Mouse (Mus musculus): Measurements from ENCODE around the gene Ap5m1.
"Not testable (repeated sequence)": the region's sequence is repeated elsewhere in the genome, so short reads cannot be mapped to it uniquely, and the experiment has no call there.

The Ap5m1 gene

GRCm38 (mm10) chr14:49065529-49066273, at the start of gene Ap5m1:
Gene Ap5m1 (plus strand): TSS chr14:49066097.
- CTCF ChIA-PET = no interaction called here

GRCm38 (mm10) chr14:49019765-49020164, 46.1 kb upstream of the Ap5m1 start:
- CTCF ChIA-PET = no interaction called here

GRCm38 (mm10) chr14:49027040-49027778, 38.7 kb upstream of the Ap5m1 start:
- CTCF ChIA-PET = no interaction called here

- CTCF ChIA-PET = no interaction called here
These were observed 38.0 kb upstream of the Ap5m1 start for GRCm38 (mm10) chr14:49027779-49028368.

GRCm38 (mm10) chr14:49028991-49029390, 36.9 kb upstream of the Ap5m1 start:
- CTCF ChIA-PET = no interaction called here

- CTCF ChIA-PET = no interaction called here
These were observed 20.3 kb upstream of the Ap5m1 start for GRCm38 (mm10) chr14:49045610-49046009.

GRCm38 (mm10) chr14:49049492-49049891, 16.4 kb upstream of the Ap5m1 start:
- CTCF ChIA-PET = no interaction called here

GRCm38 (mm10) chr14:49063838-49064237, 2.1 kb upstream of the Ap5m1 start:
- CTCF ChIA-PET = no interaction called here

- CTCF ChIA-PET = no interaction called here
These were observed 452 bp downstream of the Ap5m1 start, which contains the start of gene Exoc5 for GRCm38 (mm10) chr14:49066274-49066823. Gene Exoc5 (minus strand): TSS chr14:49066653.

GRCm38 (mm10) chr14:49072837-49073236, 6.9 kb downstream of the Ap5m1 start:
- CTCF ChIA-PET = no interaction called here

GRCm38 (mm10) chr14:49073896-49074295, 8.0 kb downstream of the Ap5m1 start:
- CTCF ChIA-PET = no interaction called here

- CTCF ChIA-PET = no interaction called here
These were observed 8.5 kb downstream of the Ap5m1 start for GRCm38 (mm10) chr14:49074361-49074760.

- CTCF ChIA-PET = no interaction called here
These were observed 12.9 kb downstream of the Ap5m1 start for GRCm38 (mm10) chr14:49078820-49079219.

- CTCF ChIA-PET = no interaction called here
These were observed 20.6 kb downstream of the Ap5m1 start for GRCm38 (mm10) chr14:49086522-49086921.

GRCm38 (mm10) chr14:49088155-49089048, 22.5 kb downstream of the Ap5m1 start:
- CTCF ChIA-PET = no interaction called here

GRCm38 (mm10) chr14:49089461-49090058, 23.7 kb downstream of the Ap5m1 start:
- CTCF ChIA-PET = no interaction called here

- CTCF ChIA-PET = no interaction called here
These were observed 24.2 kb downstream of the Ap5m1 start for GRCm38 (mm10) chr14:49090102-49090501.

- CTCF ChIA-PET = no interaction called here
These were observed 25.4 kb downstream of the Ap5m1 start for GRCm38 (mm10) chr14:49091277-49091676.

- CTCF ChIA-PET = not testable (repeated sequence)
These were observed 25.9 kb downstream of the Ap5m1 start for GRCm38 (mm10) chr14:49091755-49092154.

GRCm38 (mm10) chr14:49118381-49118780, 52.5 kb downstream of the Ap5m1 start:
- CTCF ChIA-PET = interaction anchor here (0.6 kb wide), 1 partner anchor 750 kb away, joined by 9 read pairs; no protein-coding TSS in a partner anchor

- CTCF ChIA-PET = no interaction called here
These were observed 55.8 kb downstream of the Ap5m1 start for GRCm38 (mm10) chr14:49121723-49122122.

Measured in spleen, embryonic (tissue).